Mouse (Mus musculus): ENCODE results near the gene Nectin4. TPM values are rescaled to one million over a fixed set of nuclear protein-coding genes. Genes with fewer than 3 reads are reported as not detected.

Gene Nectin4
- polyA plus RNA-seq, 1 experiment from 2014 or later: 2.1 TPM

DNA sequence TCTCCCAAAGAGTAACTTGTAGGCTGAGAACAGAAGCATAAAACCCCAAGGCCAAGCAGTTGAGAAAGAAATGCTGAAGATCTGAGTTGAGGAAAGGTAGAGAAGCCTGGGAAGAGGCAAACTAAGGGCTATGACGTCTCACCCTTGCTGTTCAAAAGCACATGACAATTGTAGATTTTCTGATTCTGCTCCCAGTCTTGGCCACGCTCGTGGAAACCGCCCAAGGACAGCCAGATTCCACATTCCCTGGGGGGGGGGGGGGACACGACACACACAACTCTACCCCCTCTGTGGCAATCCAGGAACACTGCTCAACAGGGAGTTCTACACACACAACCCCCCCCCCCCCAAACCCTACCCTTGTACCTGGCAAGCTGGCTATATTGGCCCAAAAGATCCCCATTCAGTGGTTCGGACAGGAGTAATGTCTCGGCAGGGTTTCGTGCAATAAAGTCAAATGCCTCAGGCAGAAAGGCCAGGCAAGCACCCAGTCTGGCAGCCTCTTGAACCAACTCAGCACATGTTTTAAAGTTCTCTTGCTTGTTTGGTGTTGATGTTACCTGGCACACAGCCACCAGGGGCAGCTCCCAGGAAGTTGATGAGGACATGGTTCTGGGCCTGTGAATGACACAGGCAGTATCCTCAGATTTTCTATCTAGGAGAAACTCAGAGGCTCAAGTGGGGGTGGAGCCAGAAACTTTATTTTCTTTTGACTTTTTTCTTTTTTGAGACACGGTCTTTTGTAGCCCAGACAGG lies 25.8 kb upstream of the Nectin4 start:
- no peaks in the 10 kb centered on the region for H3K27me3 ChIP-seq
- ATAC-seq (ENCODE audit: low read depth): no peak
- 77% methylated on average over 9 of the region's 9 CpGs for WGBS
- H3K4me1 ChIP-seq (replicated peaks): peaks cover 46% of the 10 kb centered on the region
- H3K27ac ChIP-seq (replicated peaks): no peak overlapping the region
- H3K4me2 ChIP-seq: peak overlapping the region; percentile 88
- peak overlapping the region; percentile 92 for H3K4me3 ChIP-seq
- peaks cover 44% of the 10 kb centered on the region for H3K36me3 ChIP-seq
- H3K9me3 ChIP-seq: peaks cover 6% of the 10 kb centered on the region; the same call in 1 of the 2 replicates
- H3K9ac ChIP-seq: 0 out of 2 replicates have a peak overlapping the region, but pooled peaks have one; percentile 9

GRCm38 (mm10) chr1:171344715-171345114 lies 25.2 kb upstream of the Nectin4 start:
- no peaks in the 10 kb centered on the region for H3K27me3 ChIP-seq
- peaks cover 47% of the 10 kb centered on the region for H3K4me1 ChIP-seq (replicated peaks)
- H3K9ac ChIP-seq: peak overlapping the region; percentile 88
- WGBS: 79% methylated on average over 9 of the region's 9 CpGs
- peak overlapping the region; percentile 88 for H3K4me2 ChIP-seq
- ATAC-seq (ENCODE audit: low read depth): no peak
- no peak overlapping the region for H3K27ac ChIP-seq (replicated peaks)
- peaks cover 38% of the 10 kb centered on the region for H3K36me3 ChIP-seq
- peaks cover 6% of the 10 kb centered on the region; the same call in 1 of the 2 replicates for H3K9me3 ChIP-seq
- peak overlapping the region; percentile 92 for H3K4me3 ChIP-seq

DNA sequence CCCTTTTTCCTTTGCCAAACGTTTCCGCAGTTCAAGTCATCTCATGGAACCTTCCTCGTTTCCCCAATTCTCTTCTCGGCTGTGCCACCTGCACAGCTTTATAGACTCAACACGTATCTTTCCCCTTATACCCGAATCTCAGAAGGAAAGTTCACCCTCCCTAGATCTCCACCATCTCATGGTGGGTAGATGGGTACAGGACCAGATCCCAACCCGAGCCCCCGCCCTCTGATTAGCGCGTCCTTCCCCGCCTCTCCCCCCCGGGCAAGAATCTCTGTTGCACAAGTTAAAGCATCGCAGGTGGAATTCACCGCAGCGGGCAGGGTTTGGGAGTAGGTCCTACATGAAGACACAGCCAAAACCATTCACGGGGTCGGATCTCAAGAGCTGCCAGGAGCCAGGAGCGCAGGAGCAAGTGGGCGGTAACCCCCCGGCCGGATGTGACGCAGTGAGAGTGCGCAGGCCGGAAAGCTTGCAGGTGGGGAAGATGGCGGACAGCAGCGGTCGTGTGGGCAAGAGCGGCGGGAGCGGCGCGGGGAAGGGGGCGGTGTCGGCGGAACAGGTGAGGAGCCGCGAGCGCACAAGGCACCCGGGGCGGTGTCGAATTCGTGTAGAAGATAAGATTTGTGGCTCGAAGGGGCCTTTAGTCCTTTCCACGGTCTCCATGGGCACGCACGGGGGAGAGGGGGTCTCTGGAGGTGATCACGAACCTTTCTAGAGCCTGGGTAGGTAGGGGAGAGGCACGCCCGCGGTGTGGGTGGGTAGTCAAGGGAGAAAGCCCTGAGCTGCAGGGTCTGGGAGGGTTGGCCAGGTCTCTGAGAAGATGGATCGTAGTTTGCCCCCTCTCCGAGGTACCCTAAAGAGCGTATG lies 24.4 kb upstream of the Nectin4 start, which contains the start of the genes Nit1 and Pfdn2:
TSS of gene Nit1 (minus strand) at position 422 of the 870 bp plus-strand sequence.
TSS of gene Pfdn2 (plus strand) at position 446 of the 870 bp plus-strand sequence.
- Histone ChIP-seq H3K4me1 (replicated peaks) (peaks cover 47% of the 10 kb centered on the region), H3K4me2 (peak within 1 kb of the TSS; percentile 88), H3K27me3 (no peaks in the 10 kb centered on the region), H3K9me3 (peaks cover 6% of the 10 kb centered on the region; the same call in 1 of the 2 replicates), H3K27ac (replicated peaks) (peak within 1 kb of the TSS; percentile 71), H3K36me3 (peaks cover 31% of the 10 kb centered on the region), H3K4me3 (peak within 1 kb of the TSS; percentile 92), H3K9ac (peak within 1 kb of the TSS; percentile 88)
- WGBS: 2% methylated on average over 52 of the region's 53 CpGs
- peak; percentile 95 for ATAC-seq (ENCODE audit: low read depth)

- Histone ChIP-seq H3K4me1 (replicated peaks) (peaks cover 47% of the 10 kb centered on the region), H3K9ac (peak overlapping the region; percentile 88), H3K4me2 (peak overlapping the region; percentile 88), H3K27ac (replicated peaks) (peak overlapping the region; percentile 71; the same call in 1 of the 2 replicates), H3K9me3 (peaks cover 6% of the 10 kb centered on the region; the same call in 1 of the 2 replicates), H3K4me3 (peak overlapping the region; percentile 92), H3K27me3 (no peaks in the 10 kb centered on the region), H3K36me3 (peaks cover 25% of the 10 kb centered on the region)
- no peak for ATAC-seq (ENCODE audit: low read depth)
- 0% methylated on average over 14 of the region's 14 CpGs for WGBS
Observed at GRCm38 (mm10) chr1:171346095-171346450, 23.8 kb upstream of the Nectin4 start.

GRCm38 (mm10) chr1:171348665-171349064 lies 21.2 kb upstream of the Nectin4 start:
- Histone ChIP-seq H3K9me3 (peaks cover 6% of the 10 kb centered on the region; the same call in 1 of the 2 replicates), H3K4me1 (replicated peaks) (peaks cover 45% of the 10 kb centered on the region), H3K9ac (no peak overlapping the region), H3K4me3 (no peak overlapping the region), H3K4me2 (no peak overlapping the region), H3K27ac (replicated peaks) (no peak overlapping the region), H3K36me3 (no peaks in the 10 kb centered on the region), H3K27me3 (no peaks in the 10 kb centered on the region)
- no peak for ATAC-seq (ENCODE audit: low read depth)
- WGBS: 95% methylated on average over 3 of the region's 3 CpGs

- H3K9me3 ChIP-seq: peaks cover 6% of the 10 kb centered on the region; the same call in 1 of the 2 replicates
- 96% methylated on average over 2 of the region's 2 CpGs for WGBS
- no peak overlapping the region for H3K4me3 ChIP-seq
- ATAC-seq (ENCODE audit: low read depth): no peak
- H3K27me3 ChIP-seq: no peaks in the 10 kb centered on the region
- H3K36me3 ChIP-seq: no peaks in the 10 kb centered on the region
- no peak overlapping the region for H3K27ac ChIP-seq (replicated peaks)
- no peak overlapping the region for H3K4me2 ChIP-seq
- H3K4me1 ChIP-seq (replicated peaks): peaks cover 40% of the 10 kb centered on the region
- H3K9ac ChIP-seq: no peak overlapping the region
Observed at GRCm38 (mm10) chr1:171349210-171349609, 20.7 kb upstream of the Nectin4 start.

GRCm38 (mm10) chr1:171355812-171356340 lies 14.0 kb upstream of the Nectin4 start:
- 80% methylated on average over 5 of the region's 5 CpGs for WGBS
- Histone ChIP-seq H3K4me3 (no peak overlapping the region), H3K27ac (replicated peaks) (no peak overlapping the region), H3K27me3 (no peaks in the 10 kb centered on the region), H3K9me3 (0 out of 2 replicates have a peak, but pooled peaks cover 3% of the 10 kb centered on the region), H3K9ac (no peak overlapping the region), H3K4me1 (replicated peaks) (peaks cover 11% of the 10 kb centered on the region), H3K36me3 (peaks cover 26% of the 10 kb centered on the region), H3K4me2 (no peak overlapping the region)
- ATAC-seq (ENCODE audit: low read depth): no peak

DNA sequence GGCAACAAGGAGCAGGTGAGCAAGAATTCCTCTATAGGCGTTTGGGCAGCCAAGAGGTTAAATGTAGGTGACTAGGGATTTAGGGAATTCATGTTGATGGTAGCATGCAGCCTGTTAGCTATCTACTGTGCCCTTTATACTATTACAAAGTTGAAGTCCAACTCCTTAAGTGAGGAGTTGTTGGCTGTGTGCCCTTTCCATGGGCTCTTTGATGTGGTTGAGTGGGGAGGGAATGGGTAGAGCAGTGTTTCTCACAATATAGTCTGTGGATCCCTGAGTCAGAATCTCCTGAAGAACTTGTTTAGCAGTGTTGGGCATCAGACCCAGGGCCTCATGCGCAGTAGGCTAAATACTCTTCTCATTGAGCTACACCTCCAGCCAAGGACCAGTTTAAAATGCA lies 13.1 kb upstream of the Nectin4 start:
- H3K9ac ChIP-seq: no peak overlapping the region
- H3K27me3 ChIP-seq: no peaks in the 10 kb centered on the region
- H3K9me3 ChIP-seq: 0 out of 2 replicates have a peak, but pooled peaks cover 3% of the 10 kb centered on the region
- H3K4me1 ChIP-seq (replicated peaks): peaks cover 17% of the 10 kb centered on the region
- peaks cover 26% of the 10 kb centered on the region for H3K36me3 ChIP-seq
- ATAC-seq (ENCODE audit: low read depth): no peak
- 91% methylated on average over 2 of the region's 2 CpGs for WGBS
- no peak overlapping the region for H3K4me3 ChIP-seq
- H3K27ac ChIP-seq (replicated peaks): no peak overlapping the region
- no peak overlapping the region for H3K4me2 ChIP-seq

DNA sequence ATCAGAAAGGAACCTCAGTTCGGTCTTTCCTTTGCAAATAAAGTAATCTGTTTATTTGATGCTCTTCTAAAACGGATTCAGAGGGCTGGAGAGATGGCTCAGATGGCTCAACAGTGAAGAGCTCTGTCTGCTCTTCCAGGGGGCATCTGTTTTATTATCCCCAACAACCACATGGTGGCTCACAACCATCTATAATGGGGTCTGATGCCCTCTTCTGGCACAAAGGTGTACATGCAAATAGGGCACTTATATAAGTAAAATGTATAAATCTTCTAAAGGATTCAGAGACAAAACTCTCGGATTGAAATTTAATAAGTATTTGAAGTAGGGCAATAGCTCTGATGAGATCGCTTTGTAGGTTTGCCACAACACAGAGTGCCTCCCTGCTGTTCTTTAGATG lies 11.5 kb upstream of the Nectin4 start:
- H3K9me3 ChIP-seq: 0 out of 2 replicates have a peak, but pooled peaks cover 3% of the 10 kb centered on the region
- no peak overlapping the region for H3K27ac ChIP-seq (replicated peaks)
- H3K4me1 ChIP-seq (replicated peaks): peaks cover 19% of the 10 kb centered on the region
- H3K4me3 ChIP-seq: no peak overlapping the region
- H3K27me3 ChIP-seq: no peaks in the 10 kb centered on the region
- no peak overlapping the region for H3K9ac ChIP-seq
- 76% methylated on average over 4 of the region's 4 CpGs for WGBS
- no peak for ATAC-seq (ENCODE audit: low read depth)
- H3K36me3 ChIP-seq: peaks cover 26% of the 10 kb centered on the region
- no peak overlapping the region for H3K4me2 ChIP-seq

- Histone ChIP-seq H3K4me1 (replicated peaks) (peaks cover 19% of the 10 kb centered on the region), H3K36me3 (peaks cover 26% of the 10 kb centered on the region), H3K9ac (peak overlapping the region; percentile 70), H3K4me2 (peak overlapping the region; percentile 91), H3K9me3 (0 out of 2 replicates have a peak, but pooled peaks cover 3% of the 10 kb centered on the region), H3K27ac (replicated peaks) (peak overlapping the region; percentile 80), H3K4me3 (peak overlapping the region; percentile 60), H3K27me3 (no peaks in the 10 kb centered on the region)
- 9% methylated on average over 25 of the region's 26 CpGs for WGBS
- ATAC-seq (ENCODE audit: low read depth): no peak; the same call in none of the 2 replicates
Observed at GRCm38 (mm10) chr1:171360253-171360652, 9.6 kb upstream of the Nectin4 start.

DNA sequence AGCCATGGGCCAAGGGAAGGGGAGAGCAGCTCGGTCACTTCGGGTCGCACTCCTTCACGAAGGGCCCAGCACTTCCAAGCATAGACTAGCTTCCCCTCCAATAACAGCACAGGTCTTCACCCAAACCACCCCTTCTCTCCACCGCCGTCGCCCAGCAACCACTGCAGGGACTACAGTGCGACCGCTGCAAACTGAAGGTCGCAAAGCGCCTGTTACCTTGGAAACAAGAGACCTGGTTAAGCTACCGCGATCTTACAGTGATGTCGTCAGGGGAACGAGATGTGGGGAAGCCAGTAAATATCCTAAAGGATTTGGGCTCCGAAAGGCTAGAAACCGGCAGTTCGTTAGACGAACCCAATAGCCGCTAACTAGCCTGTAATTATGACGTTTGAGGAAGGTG lies 9.2 kb upstream of the Nectin4 start, which contains the start of gene Klhdc9:
TSS of gene Klhdc9 (minus strand) at position 143 of the 400 bp plus-strand sequence.
- H3K27me3 ChIP-seq: no peaks in the 10 kb centered on the region
- peak; percentile 95 for ATAC-seq (ENCODE audit: low read depth)
- peak within 1 kb of the TSS; percentile 70 for H3K9ac ChIP-seq
- peaks cover 26% of the 10 kb centered on the region for H3K36me3 ChIP-seq
- peaks cover 19% of the 10 kb centered on the region for H3K4me1 ChIP-seq (replicated peaks)
- H3K4me2 ChIP-seq: peak within 1 kb of the TSS; percentile 91
- H3K4me3 ChIP-seq: peak within 1 kb of the TSS; percentile 60
- under 1% methylated on average over 21 of the region's 21 CpGs for WGBS
- 0 out of 2 replicates have a peak, but pooled peaks cover 3% of the 10 kb centered on the region for H3K9me3 ChIP-seq
- H3K27ac ChIP-seq (replicated peaks): peak within 1 kb of the TSS; percentile 80
